Mouse (Mus musculus) c-Kit-positive CD71-positive TER-119-positive erythroid progenitor cells, embryonic 14.5 days (primary cell): ENCODE measurements at regions not wholly inside any gene's neighbourhood (a gene's known extent, or its start where the extent isn't known, plus 50 kb on each side); places are given as distances from the start of the nearest gene placed in this dataset.

Experiments
- DNase-seq: peaks from one replicate; pipeline ENCODE4 v3.0.0-alpha.2; 2013; ENCODE audit warnings: low spot score

GRCm38 (mm10) chr12:79967491-79968255, 145.1 kb downstream of the Zfp36l1 start:
- DNase-seq, result no peak

- DNase-seq, result no peak
Measured at GRCm38 (mm10) chr12:79966621-79967490, 146.0 kb downstream of the Zfp36l1 start.

- DNase-seq, result no peak
Measured at GRCm38 (mm10) chr12:79966289-79966615, 146.6 kb downstream of the Zfp36l1 start.

GRCm38 (mm10) chr12:79965471-79966288, 147.1 kb downstream of the Zfp36l1 start:
- DNase-seq, result no peak

GRCm38 (mm10) chr12:79963443-79964025, 149.3 kb downstream of the Zfp36l1 start:
- DNase-seq, result no peak

GRCm38 (mm10) chr12:79962649-79963236, 150.1 kb downstream of the Zfp36l1 start:
- DNase-seq, result no peak

GRCm38 (mm10) chr12:79961881-79962280, 150.9 kb downstream of the Zfp36l1 start:
- DNase-seq, result no peak

- DNase-seq, result no peak
Measured at GRCm38 (mm10) chr12:79961076-79961475, 151.7 kb downstream of the Zfp36l1 start.

- DNase-seq, result no peak
Measured at GRCm38 (mm10) chr12:79960446-79960845, 152.4 kb downstream of the Zfp36l1 start.

GRCm38 (mm10) chr12:79959540-79960305, 153.1 kb downstream of the Zfp36l1 start:
- no peak for DNase-seq

GRCm38 (mm10) chr12:79957211-79957610, 155.6 kb downstream of the Zfp36l1 start:
- no peak for DNase-seq

- no peak for DNase-seq
Measured at GRCm38 (mm10) chr12:79956351-79956750, 156.5 kb downstream of the Zfp36l1 start.

- no peak for DNase-seq
Measured at GRCm38 (mm10) chr12:79955501-79955900, 157.3 kb downstream of the Zfp36l1 start.

GRCm38 (mm10) chr12:79950579-79951112, 162.2 kb downstream of the Zfp36l1 start:
- no peak for DNase-seq

GRCm38 (mm10) chr12:79949101-79949824, 163.6 kb downstream of the Zfp36l1 start:
- no peak for DNase-seq

- no peak for DNase-seq
Measured at GRCm38 (mm10) chr12:79947574-79947973, 165.2 kb downstream of the Zfp36l1 start.

- DNase-seq, result no peak
Measured at GRCm38 (mm10) chr12:79946777-79947176, 166.0 kb downstream of the Zfp36l1 start.

- no peak for DNase-seq
Measured at GRCm38 (mm10) chr12:79945899-79946298, 166.9 kb downstream of the Zfp36l1 start.

- DNase-seq, result no peak
Measured at GRCm38 (mm10) chr12:79944714-79945493, 167.9 kb downstream of the Zfp36l1 start.
